Mouse (Mus musculus) neural tube, embryonic 14.5 days (tissue): ENCODE measurements around the gene Arfgef3. TPM values are rescaled to one million over a fixed set of nuclear protein-coding genes. Genes with fewer than 3 reads are reported as not detected.
"Not testable (repeated sequence)": the region's sequence is repeated elsewhere in the genome, so short reads cannot be mapped to it uniquely, and the experiment has no call there.

Experiments used
- ATAC-seq: fragments of 200-750 bp; cut with Nextera tagmentation; 2 replicates; pipeline ENCODE4 v1.8.0; 2017; ENCODE audit warnings: low read depth, mild to moderate bottlenecking, moderate TSS enrichment, moderate library complexity
- H3K27ac ChIP-seq: fragments of 300-500 bp; sonication (generic); 2 replicates; pipeline ENCODE4 v1.5.1; 2014; ENCODE audit warnings: low read depth, mild to moderate bottlenecking, control low read depth, low read length, moderate library complexity, mixed read lengths
- H3K27me3 ChIP-seq: fragments of 300-500 bp; sonication (generic); 2 replicates; pipeline ENCODE4 v1.6.1; 2014; ENCODE audit warnings: low read length; ENCODE audit not compliant: control insufficient read depth, insufficient read depth
- H3K36me3 ChIP-seq: fragments of 300-500 bp; sonication (generic); 2 replicates; pipeline ENCODE4 v1.6.1; 2014; ENCODE audit warnings: low read length, mixed read lengths; ENCODE audit not compliant: control insufficient read depth, insufficient read depth
- H3K4me1 ChIP-seq: fragments of 300-500 bp; sonication (generic); 2 replicates; pipeline ENCODE4 v1.6.1; 2014; ENCODE audit warnings: low read length; ENCODE audit not compliant: control insufficient read depth, insufficient read depth
- H3K4me2 ChIP-seq: fragments of 300-500 bp; sonication (generic); 2 replicates; pipeline ENCODE4 v1.6.1; 2014; ENCODE audit warnings: mild to moderate bottlenecking, low read depth, low read length, control low read depth
- H3K4me3 ChIP-seq: fragments of 300-500 bp; sonication (generic); 2 replicates; pipeline ENCODE4 v1.5.1; 2014; ENCODE audit warnings: low read depth, low read length, control low read depth, mixed read lengths
- H3K9ac ChIP-seq: fragments of 300-500 bp; sonication (generic); replicated peaks from 2 replicates; pipeline ENCODE4 v1.6.1; 2014; ENCODE audit warnings: low read depth, mild to moderate bottlenecking, control low read depth, low read length, mixed read lengths
- H3K9me3 ChIP-seq: fragments of 300-500 bp; sonication (generic); 2 replicates; pipeline ENCODE4 v1.6.1; 2016; ENCODE audit warnings: low read length; ENCODE audit not compliant: control insufficient read depth
- WGBS: fragments of 180-500 bp; shearing (Covaris S2); extraction: QIAGEN DNeasy Blood & Tissue Kit; methylation state at CpG from one replicate; pipeline ENCODE4 v1.1.7; 2014; 5-methylcytosine and 5-hydroxymethylcytosine counted together
- polyA plus RNA-seq: library from polyadenylated mRNA; unstranded; fragments of >200 nt; fragmentation: Nextera tagmentation; extraction: Ambion mirVana; gene quantifications from 2 replicates; pipeline ENCODE4 v1.2.1, GENCODE M21; 2014

Gene Arfgef3
- polyA plus RNA-seq, 1 experiment from 2014 or later: 12.5 TPM

- Histone ChIP-seq H3K9me3 (no peaks in the 10 kb centered on the region), H3K4me2 (no peak overlapping the region), H3K27me3 (no peaks in the 10 kb centered on the region), H3K9ac (no peak overlapping the region), H3K4me1 (no peaks in the 10 kb centered on the region), H3K36me3 (no peaks in the 10 kb centered on the region), H3K4me3 (no peak overlapping the region), H3K27ac (no peak overlapping the region)
- WGBS: 95% methylated on average over 9 of the region's 9 CpGs
- ATAC-seq: no peak
These were observed 108.3 kb downstream of the Arfgef3 start for GRCm38 (mm10) chr10:18635450-18635849.

GRCm38 (mm10) chr10:18634405-18634985, 109.3 kb downstream of the Arfgef3 start:
- Histone ChIP-seq H3K27ac (no peak overlapping the region), H3K4me3 (no peak overlapping the region), H3K27me3 (no peaks in the 10 kb centered on the region), H3K9ac (no peak overlapping the region), H3K4me2 (no peak overlapping the region), H3K9me3 (no peaks in the 10 kb centered on the region), H3K36me3 (peaks cover 6% of the 10 kb centered on the region; the same call in 1 of the 2 replicates), H3K4me1 (no peaks in the 10 kb centered on the region)
- 85% methylated on average over 7 of the region's 7 CpGs for WGBS
- ATAC-seq: no peak

GRCm38 (mm10) chr10:18630498-18630897, 113.3 kb downstream of the Arfgef3 start:
- Histone ChIP-seq H3K9me3 (no peaks in the 10 kb centered on the region), H3K27me3 (no peaks in the 10 kb centered on the region), H3K4me1 (no peaks in the 10 kb centered on the region), H3K9ac (no peak overlapping the region), H3K4me3 (no peak overlapping the region), H3K36me3 (peaks cover 6% of the 10 kb centered on the region; the same call in 1 of the 2 replicates), H3K27ac (no peak overlapping the region), H3K4me2 (no peak overlapping the region)
- 66% methylated on average over 8 of the region's 8 CpGs for WGBS
- peak; percentile 60; the same call in 1 of the 2 replicates for ATAC-seq

- no peak overlapping the region for H3K27ac ChIP-seq
- no peaks in the 10 kb centered on the region for H3K9me3 ChIP-seq
- 90% methylated on average over 6 of the region's 6 CpGs for WGBS
- H3K9ac ChIP-seq: no peak overlapping the region
- no peaks in the 10 kb centered on the region for H3K4me1 ChIP-seq
- H3K4me2 ChIP-seq: no peak overlapping the region
- no peak overlapping the region for H3K4me3 ChIP-seq
- peaks cover 6% of the 10 kb centered on the region; the same call in 1 of the 2 replicates for H3K36me3 ChIP-seq
- ATAC-seq: no peak
- no peaks in the 10 kb centered on the region for H3K27me3 ChIP-seq
These were observed 116.2 kb downstream of the Arfgef3 start for GRCm38 (mm10) chr10:18627530-18627929.

- peaks cover 13% of the 10 kb centered on the region; the same call in 1 of the 2 replicates for H3K36me3 ChIP-seq
- ATAC-seq: no peak
- 89% methylated on average over 2 of the region's 2 CpGs for WGBS
These were observed 131.0 kb downstream of the Arfgef3 start for GRCm38 (mm10) chr10:18612796-18613195.

GRCm38 (mm10) chr10:18604827-18605535, 138.8 kb downstream of the Arfgef3 start:
- not testable (repeated sequence) for H3K27me3 ChIP-seq, H3K9ac ChIP-seq, H3K4me3 ChIP-seq, ATAC-seq, H3K4me2 ChIP-seq, H3K4me1 ChIP-seq, H3K9me3 ChIP-seq, H3K27ac ChIP-seq, H3K36me3 ChIP-seq
- 26% methylated on average over 5 of the region's 5 CpGs for WGBS

More at GRCm38 (mm10) chr10:18612796-18613195, 131.0 kb downstream of the Arfgef3 start:
- Histone ChIP-seq H3K4me2 (no peak overlapping the region), H3K9ac (no peak overlapping the region), H3K27me3 (no peaks in the 10 kb centered on the region), H3K4me3 (no peak overlapping the region), H3K9me3 (no peaks in the 10 kb centered on the region), H3K4me1 (no peaks in the 10 kb centered on the region), H3K27ac (no peak overlapping the region)

- no peak overlapping the region for H3K27ac ChIP-seq
- ATAC-seq: peak; percentile 63
- H3K27me3 ChIP-seq: no peaks in the 10 kb centered on the region
- peaks cover 16% of the 10 kb centered on the region for H3K36me3 ChIP-seq
- no peak overlapping the region for H3K4me3 ChIP-seq
- H3K9me3 ChIP-seq: no peaks in the 10 kb centered on the region
- no peaks in the 10 kb centered on the region for H3K4me1 ChIP-seq
- no peak overlapping the region for H3K9ac ChIP-seq
- 13% methylated on average over 4 of the region's 4 CpGs for WGBS
- H3K4me2 ChIP-seq: no peak overlapping the region
These were observed 141.7 kb downstream of the Arfgef3 start for GRCm38 (mm10) chr10:18602030-18602429.

- H3K4me3 ChIP-seq: no peak overlapping the region
- ATAC-seq: no peak
- H3K27me3 ChIP-seq: no peaks in the 10 kb centered on the region
- peaks cover 16% of the 10 kb centered on the region for H3K36me3 ChIP-seq
- no peaks in the 10 kb centered on the region for H3K4me1 ChIP-seq
- WGBS: 94% methylated on average over 6 of the region's 6 CpGs
- no peak overlapping the region for H3K9ac ChIP-seq
- H3K9me3 ChIP-seq: no peaks in the 10 kb centered on the region
- H3K27ac ChIP-seq: no peak overlapping the region
- H3K4me2 ChIP-seq: no peak overlapping the region
These were observed 146.1 kb downstream of the Arfgef3 start for GRCm38 (mm10) chr10:18597601-18598000.

GRCm38 (mm10) chr10:18589455-18589854, 154.3 kb downstream of the Arfgef3 start:
- no peak for ATAC-seq
- no peak overlapping the region for H3K9ac ChIP-seq

More at GRCm38 (mm10) chr10:18589455-18589854, 154.3 kb downstream of the Arfgef3 start:
- Histone ChIP-seq H3K36me3 (peaks cover 22% of the 10 kb centered on the region), H3K4me3 (no peak overlapping the region), H3K27me3 (no peaks in the 10 kb centered on the region), H3K4me2 (no peak overlapping the region), H3K9me3 (no peaks in the 10 kb centered on the region), H3K27ac (no peak overlapping the region), H3K4me1 (no peaks in the 10 kb centered on the region)
- WGBS: 90% methylated on average over 5 of the region's 5 CpGs
